Mouse (Mus musculus) adrenal gland, adult 2 months (tissue): Measurements from ENCODE around the gene Zkscan6. TPM values are rescaled to one million over a fixed set of nuclear protein-coding genes. Genes with fewer than 3 reads are reported as not detected.

Source experiments
- DNase-seq: peaks from one replicate; pipeline ENCODE4 v3.0.0; 2021
- long read RNA-seq: library from polyadenylated mRNA; stranded (forward); transcript quantifications from one replicate; pipeline ENCODE4 v2.0.0, GENCODE M21; 2021
- polyA plus RNA-seq: library from polyadenylated mRNA; depleted of rRNA; stranded (reverse); fragments of >200 nt; gene quantifications from 2 replicates; pipeline ENCODE4 v1.2.3, GENCODE M21; 2012; rRNA removed
- total RNA-seq, 2 experiments: library from RNA; stranded (reverse); gene quantifications; 2 replicates each; pipeline ENCODE4 v1.2.3; 2021

Gene Zkscan6
- 10 to 100 TPM; 11.2 to 13.1 TPM for total RNA-seq
- polyA plus RNA-seq: 2.5 and 2.9 TPM in 2 replicates
- long read RNA-seq, transcript Zkscan6-202 (7 exons, 2,270 nt): major isoform, 6 of 10 reads
- long read RNA-seq, partial matches to known transcripts: 0 of 10 reads
- long read RNA-seq, other reads (novel, unspliced or antisense): 4 of 10 reads

DNA sequence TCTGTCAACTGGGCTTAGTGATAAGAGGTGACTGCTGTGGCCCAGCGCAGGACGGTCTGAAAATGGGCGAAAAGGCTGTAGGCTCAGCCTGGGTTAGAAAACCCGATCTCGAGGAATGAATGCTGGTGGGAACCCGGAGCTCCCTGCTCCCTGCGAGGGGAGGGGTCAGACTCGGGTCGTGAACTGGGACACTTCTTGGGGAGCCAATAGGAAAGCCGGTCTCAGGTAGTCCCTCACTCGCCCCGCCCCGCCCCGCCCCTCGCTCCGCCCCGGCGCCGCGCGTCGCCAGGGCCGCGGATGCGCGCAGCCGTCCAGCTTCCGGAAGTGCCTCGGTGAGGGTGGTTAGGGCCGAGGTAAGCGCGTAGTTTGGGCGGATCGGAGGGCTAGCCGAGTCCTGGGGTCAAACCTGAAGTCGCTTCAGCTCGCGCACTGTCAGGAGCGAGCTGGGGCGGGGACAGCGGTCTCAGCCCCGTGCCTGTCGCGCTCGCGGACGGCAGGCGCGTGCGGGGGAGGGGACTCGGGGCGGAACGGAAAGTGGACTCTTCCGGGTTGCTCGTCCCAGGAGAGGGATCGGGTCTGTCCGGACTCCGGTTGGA is at the start of gene Zkscan6:
Gene Zkscan6 (plus strand): TSS at position 267 of the 596 bp plus-strand sequence.
- peak; percentile 92 for DNase-seq

DNA sequence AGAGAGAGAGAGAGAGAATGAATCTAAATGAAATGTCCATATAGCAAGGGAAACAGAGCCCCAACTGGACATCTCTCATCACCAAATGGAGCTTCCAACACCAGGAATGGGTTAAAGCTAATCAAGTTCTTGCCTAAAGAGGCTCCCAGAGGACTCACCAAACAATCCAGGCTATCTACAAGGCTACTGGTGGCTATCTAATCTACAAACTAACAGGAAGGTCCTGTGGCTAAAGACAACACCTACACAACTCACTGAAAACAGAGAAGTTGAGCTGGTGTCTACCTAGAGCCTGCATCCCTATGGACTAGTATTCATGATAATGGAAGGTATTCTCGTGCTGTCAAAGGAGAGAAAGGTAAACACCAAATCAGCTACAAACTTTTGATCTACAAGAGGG is 47.6 kb upstream of the Zkscan6 start:
- no peak for DNase-seq

DNA sequence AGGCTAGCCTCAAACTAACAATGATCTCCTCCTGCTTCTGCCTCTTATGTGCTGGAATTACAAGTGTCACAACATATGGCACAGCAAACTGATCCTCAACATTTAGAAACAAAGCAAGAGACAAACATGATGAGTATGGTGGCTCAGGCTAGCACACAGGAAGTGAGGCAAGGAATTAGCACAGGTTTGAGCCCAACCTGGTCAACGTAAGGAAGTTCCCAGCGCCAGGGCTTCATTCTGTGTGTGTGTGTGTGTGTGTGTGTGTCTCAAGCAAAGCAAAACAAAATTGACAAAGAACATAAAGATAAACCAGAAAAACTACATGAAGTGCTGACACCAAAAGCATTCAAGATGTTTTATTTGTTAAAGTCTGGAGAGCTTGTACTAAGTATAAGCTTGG is 46.1 kb upstream of the Zkscan6 start:
- no peak for DNase-seq

GRCm38 (mm10) chr11:65768445-65768844 is 38.5 kb upstream of the Zkscan6 start:
- DNase-seq: no peak

GRCm38 (mm10) chr11:65769990-65770389 is 37.0 kb upstream of the Zkscan6 start:
- DNase-seq: no peak

DNA sequence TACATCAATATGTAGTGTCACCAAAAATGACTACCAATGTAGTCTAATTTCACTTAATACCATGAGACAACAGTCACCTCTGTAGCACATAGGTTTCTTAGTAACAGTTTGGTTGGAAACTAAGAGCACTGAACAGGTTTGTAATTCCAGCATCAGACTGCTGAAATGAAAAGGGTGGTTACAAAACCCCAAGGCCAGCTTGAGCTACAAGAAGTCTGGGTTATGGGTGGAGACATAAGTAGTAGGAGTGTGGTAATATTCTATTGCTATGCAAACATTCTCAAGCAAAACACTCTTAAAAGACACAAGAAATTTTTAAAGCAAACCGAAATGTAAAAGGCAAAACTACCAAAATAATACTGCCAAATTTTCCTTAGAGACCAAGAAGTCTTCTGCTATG is 35.4 kb upstream of the Zkscan6 start:
- no peak for DNase-seq

DNA sequence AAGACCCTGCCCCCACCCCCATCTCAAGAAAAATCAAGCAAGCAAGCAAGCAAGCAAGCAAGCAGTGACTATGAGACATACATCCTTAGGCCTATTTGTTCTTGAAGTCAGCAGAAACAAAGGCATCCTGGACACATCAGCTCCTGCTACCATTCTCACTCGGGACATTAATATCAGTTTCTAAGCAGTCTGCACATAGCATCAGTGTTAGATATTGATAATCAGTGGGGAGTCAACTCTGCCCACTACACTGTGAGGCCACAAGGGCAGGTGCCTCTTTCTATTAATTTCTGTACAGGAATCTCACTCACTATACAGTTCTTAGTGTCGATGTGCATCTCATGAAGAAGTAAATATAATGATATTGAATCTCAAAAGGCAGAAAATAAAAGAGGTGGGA is 33.4 kb upstream of the Zkscan6 start:
- DNase-seq: no peak

GRCm38 (mm10) chr11:65773946-65774656 is 32.9 kb upstream of the Zkscan6 start:
- no peak for DNase-seq

- no peak for DNase-seq
Measured at GRCm38 (mm10) chr11:65776906-65777611, 29.9 kb upstream of the Zkscan6 start.

GRCm38 (mm10) chr11:65777810-65778209 is 29.2 kb upstream of the Zkscan6 start:
- DNase-seq: no peak

GRCm38 (mm10) chr11:65779066-65779465 is 27.9 kb upstream of the Zkscan6 start:
- DNase-seq: peak; percentile 14

- DNase-seq: no peak
Measured at GRCm38 (mm10) chr11:65779578-65779977, 27.4 kb upstream of the Zkscan6 start.

GRCm38 (mm10) chr11:65781596-65781995 is 25.4 kb upstream of the Zkscan6 start:
- no peak for DNase-seq

- DNase-seq: no peak
Measured at GRCm38 (mm10) chr11:65786160-65786559, 20.8 kb upstream of the Zkscan6 start.

DNA sequence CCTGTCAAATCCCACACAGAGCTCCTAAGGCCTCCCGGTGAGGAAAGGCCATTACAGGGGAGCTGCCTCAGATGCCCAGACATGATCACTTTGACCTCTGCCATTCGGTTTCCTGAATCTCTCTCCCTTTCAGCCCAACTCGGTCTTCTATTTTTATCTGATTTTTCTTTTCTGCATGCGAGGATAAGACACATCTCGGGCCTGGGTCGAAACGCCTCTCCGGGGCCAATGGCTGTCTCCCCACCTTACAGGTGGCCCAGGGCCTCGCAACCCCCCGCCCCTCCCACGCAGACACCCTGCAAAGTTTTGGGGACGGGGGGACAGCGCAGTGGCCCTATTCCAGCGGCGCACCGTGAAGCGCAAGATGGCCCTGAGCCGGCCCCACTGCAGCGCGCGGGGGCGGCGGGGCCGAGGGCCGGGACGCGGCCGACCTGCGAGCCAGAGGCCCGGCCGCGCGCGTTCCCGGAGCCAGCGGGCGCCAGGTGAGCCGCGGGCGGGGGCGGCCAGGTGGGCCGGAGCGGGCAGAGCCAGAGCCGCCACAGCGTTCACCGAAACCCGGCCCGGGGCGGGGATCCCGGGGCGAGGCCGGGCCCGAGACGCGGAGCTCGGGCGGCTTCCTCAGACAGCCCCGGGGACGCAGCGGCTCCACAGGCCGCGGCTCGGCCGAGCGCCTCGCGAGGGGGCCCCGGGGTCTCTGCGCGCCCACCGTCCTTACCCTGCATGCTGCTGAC is 19.4 kb upstream of the Zkscan6 start:
- no peak for DNase-seq

- peak; percentile 96 for DNase-seq
Measured at GRCm38 (mm10) chr11:65788154-65788553, 18.8 kb upstream of the Zkscan6 start, which contains the start of gene Map2k4. Map2k4 (minus strand) TSS chr11:65788297.

GRCm38 (mm10) chr11:65794428-65795219 is 12.4 kb upstream of the Zkscan6 start:
- DNase-seq: no peak

DNA sequence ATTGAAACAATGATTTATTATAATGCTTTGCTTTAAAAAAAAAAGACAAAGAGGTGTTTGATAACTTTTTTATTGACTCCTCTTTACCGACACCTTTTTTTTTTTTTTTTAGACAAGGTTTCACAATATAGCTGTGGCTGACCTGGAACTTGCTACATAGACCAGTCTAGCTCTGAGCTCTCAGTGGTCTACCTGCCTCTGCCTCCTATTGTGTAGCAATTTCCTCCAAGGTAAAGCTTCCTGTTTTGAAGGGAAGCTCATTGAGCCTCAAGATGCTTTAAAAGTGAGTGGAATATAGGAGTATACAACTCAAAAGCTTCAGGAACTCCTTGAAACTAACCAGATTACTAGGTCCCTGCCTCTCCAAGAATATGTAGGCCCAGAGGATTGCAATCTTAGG is 11.1 kb upstream of the Zkscan6 start:
- DNase-seq: no peak

DNA sequence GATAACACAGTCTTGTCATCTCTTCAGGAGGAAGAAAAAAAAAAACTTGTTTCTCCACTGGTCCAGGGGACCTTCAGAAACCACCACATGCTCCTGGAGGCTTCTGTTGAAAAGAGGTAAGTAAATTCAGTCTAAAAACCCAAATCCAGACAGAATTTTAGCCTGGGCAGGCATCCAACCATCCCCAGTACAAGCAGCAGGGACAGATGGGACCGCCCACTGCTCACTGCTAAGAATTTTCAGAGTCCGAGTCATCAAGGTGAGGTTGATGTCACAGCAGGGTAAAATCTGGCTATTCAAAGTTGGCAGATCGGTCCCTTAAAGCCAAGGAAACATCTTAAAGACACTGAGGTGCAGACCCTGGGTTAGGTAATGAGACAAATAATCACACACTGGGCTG is 5.1 kb upstream of the Zkscan6 start:
- no peak for DNase-seq

- DNase-seq: peak; percentile 82
Measured at GRCm38 (mm10) chr11:65806321-65806904, 562 bp upstream of the Zkscan6 start.

GRCm38 (mm10) chr11:65807601-65808000 is 626 bp downstream of the Zkscan6 start:
- DNase-seq: no peak
